Mouse (Mus musculus) left cerebral cortex, adult 11 months (tissue): ENCODE data around the gene Rai1.

Experiments
- DNase-seq: peaks from one replicate; pipeline ENCODE4 v3.0.0; 2022; ENCODE audit warnings: low spot score

The Rai1 gene

GRCm38 (mm10) chr11:60104810-60105592 is at the start of gene Rai1:
Gene Rai1, plus strand, starts transcription at chr11:60105013.
- DNase-seq, result peak; percentile 81

GRCm38 (mm10) chr11:60056520-60056919 is 48.3 kb upstream of the Rai1 start:
- DNase-seq, result no peak

- DNase-seq, result no peak
These were observed 46.8 kb upstream of the Rai1 start for GRCm38 (mm10) chr11:60057987-60058386.

GRCm38 (mm10) chr11:60058441-60058840 is 46.4 kb upstream of the Rai1 start:
- no peak for DNase-seq

GRCm38 (mm10) chr11:60060026-60060425 is 44.8 kb upstream of the Rai1 start:
- DNase-seq, result no peak

GRCm38 (mm10) chr11:60061504-60062006 is 43.3 kb upstream of the Rai1 start:
- no peak for DNase-seq

- no peak for DNase-seq
These were observed 39.5 kb upstream of the Rai1 start for GRCm38 (mm10) chr11:60065267-60065666.

GRCm38 (mm10) chr11:60067646-60068045 is 37.2 kb upstream of the Rai1 start:
- no peak for DNase-seq

GRCm38 (mm10) chr11:60068631-60069030 is 36.2 kb upstream of the Rai1 start:
- DNase-seq, result no peak

GRCm38 (mm10) chr11:60070599-60070998 is 34.2 kb upstream of the Rai1 start:
- no peak for DNase-seq

- DNase-seq, result no peak
These were observed 33.6 kb upstream of the Rai1 start for GRCm38 (mm10) chr11:60071221-60071620.

GRCm38 (mm10) chr11:60073121-60073520 is 31.7 kb upstream of the Rai1 start:
- DNase-seq, result no peak

- no peak for DNase-seq
These were observed 30.8 kb upstream of the Rai1 start for GRCm38 (mm10) chr11:60073936-60074502.

- DNase-seq, result no peak
These were observed 28.6 kb upstream of the Rai1 start for GRCm38 (mm10) chr11:60076183-60076582.

- DNase-seq, result peak; percentile 47
These were observed 28.0 kb upstream of the Rai1 start for GRCm38 (mm10) chr11:60076790-60077189.

- no peak for DNase-seq
These were observed 20.2 kb upstream of the Rai1 start for GRCm38 (mm10) chr11:60084589-60084988.

- no peak for DNase-seq
These were observed 18.1 kb upstream of the Rai1 start for GRCm38 (mm10) chr11:60086676-60087075.

GRCm38 (mm10) chr11:60088947-60089346 is 15.9 kb upstream of the Rai1 start:
- peak; percentile 50 for DNase-seq

GRCm38 (mm10) chr11:60090696-60091421 is 14.0 kb upstream of the Rai1 start:
- no peak for DNase-seq

- no peak for DNase-seq
These were observed 13.4 kb upstream of the Rai1 start for GRCm38 (mm10) chr11:60091422-60091761.

GRCm38 (mm10) chr11:60093227-60093626 is 11.6 kb upstream of the Rai1 start:
- DNase-seq, result no peak

- no peak for DNase-seq
These were observed 10.7 kb upstream of the Rai1 start for GRCm38 (mm10) chr11:60093984-60094587.
